25 mouse cellular contexts compared by ENCODE assay signal in genomic region chr8:115568394-115568793, GRCm38 (mm10).
A peak's percentile ranks its signal among the peaks of the same experiment; 100 is the strongest.
DNase-seq lines count a peak whose midpoint lies in the region; TF ChIP-seq lines count a peak whose summit lies in the region.
"Had no signal": no experiment of that assay in that cellular context is flagged by ENCODE, and none has a peak within 500 bp of the region (broad histone marks: within the 10 kb centered on the region; RNA-seq: fewer than 3 reads in every experiment).

No protein-coding gene starts in this region.

- peak; percentile 48 for DNase-seq in heart, embryonic 10.5 days (ENCODE audit: low spot score)
- DNase-seq in heart, adult 9 months (ENCODE audit: low spot score in 2 of 2), result no peak
- peak; percentile 43 for DNase-seq in c-Kit-positive CD71-negative TER-119-negative erythroid progenitor cells, embryonic 14.5 days (ENCODE audit: low read depth)
- no peak for DNase-seq in right cerebral cortex, postnatal 36 days (ENCODE audit: low spot score in 2 of 2)
- no peak for DNase-seq in cerebellum, adult 2 months
- no peak for DNase-seq in thymus, postnatal 25 days
- DNase-seq in cerebellum, adult 8-10 months, result no peak
- DNase-seq: adrenal gland, postnatal 14 days; cerebellum, adult 11 months; cerebellum, postnatal 36 days; gastrocnemius, postnatal 25 days; kidney, adult 11 months; liver, embryonic 13.5 days; lung, adult 2 months; lung, postnatal 14 days; midbrain, embryonic 14.5 days; right cerebral cortex, postnatal 4 days had no signal

- H3K4me3 ChIP-seq in heart, embryonic 10.5 days, result no peak overlapping the region
- H3K4me3 ChIP-seq in macrophage (ENCODE audit: inconsistent target), result no peak overlapping the region
- no peak overlapping the region for H3K4me3 ChIP-seq in cerebellum, adult 2 months (replicated peaks; ENCODE audit: insufficient read depth, low read depth, low read length)
- H3K4me3 ChIP-seq: embryonic facial prominence, embryonic 15.5 days; forebrain, embryonic 15.5 days; hindbrain, embryonic 10.5 days; left cerebral cortex, adult 2 months; liver, embryonic 13.5 days; neural tube, embryonic 13.5 days; stomach, embryonic 15.5 days had no signal

- TF ChIP-seq POLR2A in cerebellum, adult 2 months (IDR thresholded peaks at IDR 0.05; ENCODE audit: borderline replicate concordance, insufficient read depth, low read length), result no peak

- no peaks in the 10 kb centered on the region for H3K79me2 ChIP-seq in macrophage (ENCODE audit: inconsistent target)

- no peaks in the 10 kb centered on the region for H3K36me3 ChIP-seq in heart, embryonic 10.5 days
- no peaks in the 10 kb centered on the region for H3K36me3 ChIP-seq in macrophage (ENCODE audit: inconsistent target)
- H3K36me3 ChIP-seq: embryonic facial prominence, embryonic 15.5 days; forebrain, embryonic 15.5 days; hindbrain, embryonic 10.5 days; liver, embryonic 13.5 days; neural tube, embryonic 13.5 days; stomach, embryonic 15.5 days had no signal

- H3K27me3 ChIP-seq in heart, embryonic 10.5 days (ENCODE audit: insufficient read depth, poor library complexity, severe bottlenecking), result no peaks in the 10 kb centered on the region
- H3K27me3 ChIP-seq in cerebellum, adult 2 months (ENCODE audit: control insufficient read depth, insufficient read depth, low read length), result no peaks in the 10 kb centered on the region; the same call in 1 of the 2 replicates
- H3K27me3 ChIP-seq: embryonic facial prominence, embryonic 15.5 days; forebrain, embryonic 15.5 days; liver, embryonic 13.5 days; neural tube, embryonic 13.5 days; stomach, embryonic 15.5 days had no signal

- TF ChIP-seq CTCF in cerebellum, adult 2 months (IDR thresholded peaks at IDR 0.05; ENCODE audit: borderline replicate concordance, insufficient read depth, low read depth, low read length), result no peak

- no peak overlapping the region for H3K27ac ChIP-seq in heart, embryonic 10.5 days
- peak overlapping the region; percentile 69 for H3K27ac ChIP-seq in macrophage
- no peak overlapping the region for H3K27ac ChIP-seq in cerebellum, adult 2 months (ENCODE audit: insufficient read depth, low read length)
- H3K27ac ChIP-seq: embryonic facial prominence, embryonic 15.5 days; forebrain, embryonic 15.5 days; hindbrain, embryonic 10.5 days; hindbrain, postnatal 0 days; left cerebral cortex, adult 2 months; liver, embryonic 13.5 days; neural tube, embryonic 13.5 days; stomach, embryonic 15.5 days had no signal

- no peaks in the 10 kb centered on the region for H3K9me3 ChIP-seq in heart, embryonic 10.5 days
- H3K9me3 ChIP-seq: embryonic facial prominence, embryonic 15.5 days; forebrain, embryonic 15.5 days; hindbrain, embryonic 10.5 days; liver, embryonic 13.5 days; neural tube, embryonic 13.5 days; stomach, embryonic 15.5 days had no signal

- no peaks in the 10 kb centered on the region; the same call in 1 of the 2 replicates for H3K4me1 ChIP-seq in heart, embryonic 10.5 days
- no peaks in the 10 kb centered on the region for H3K4me1 ChIP-seq in cerebellum, adult 2 months (ENCODE audit: control insufficient read depth, insufficient read depth, low read length)
- H3K4me1 ChIP-seq: embryonic facial prominence, embryonic 15.5 days; forebrain, embryonic 15.5 days; hindbrain, embryonic 10.5 days; liver, embryonic 13.5 days; neural tube, embryonic 13.5 days; stomach, embryonic 15.5 days had no signal

- 83% methylated on average over 7 of the region's 7 CpGs for WGBS in heart, embryonic 10.5 days
- 6% methylated on average over 7 of the region's 7 CpGs for WGBS in macrophage (ENCODE audit: missing documents)
- WGBS in cerebellum, adult 2 months, result 90% methylated on average over 7 of the region's 7 CpGs

Comparison
In these comparisons a context has a peak if more than half of its experiments do, and no peak if none do; other contexts are left out.
1. DNase-seq: peak in heart, embryonic 10.5 days (single experiment) and c-Kit-positive CD71-negative TER-119-negative erythroid progenitor cells, embryonic 14.5 days (single experiment); none in heart, adult 9 months (0 of 2), right cerebral cortex, postnatal 36 days (0 of 2), cerebellum, adult 2 months (0 of 2), thymus, postnatal 25 days (single experiment) and cerebellum, adult 8-10 months (single experiment).